Mouse (Mus musculus) adrenal gland, postnatal 25 days (tissue): Measurements from ENCODE around the gene Slc44a1. TPM values are rescaled to one million over a fixed set of nuclear protein-coding genes. Genes with fewer than 3 reads are reported as not detected.

Experiments
- DNase-seq: peaks from one replicate; pipeline ENCODE4 v3.0.0; 2021; ENCODE audit warnings: mixed read lengths
- long read RNA-seq: library from polyadenylated mRNA; stranded (forward); transcript quantifications from one replicate; pipeline ENCODE4 v2.0.0, GENCODE M21; 2021
- total RNA-seq: library from RNA; stranded (reverse); gene quantifications from 2 replicates; pipeline ENCODE4 v1.2.3, GENCODE M21; 2021

Slc44a1 gene
- total RNA-seq: 94.9 and 113 TPM in 2 replicates
- long read RNA-seq, full-length matches to known transcripts: 112 of 140 reads
- long read RNA-seq, partial matches to known transcripts: 21 of 140 reads
- long read RNA-seq, other reads (novel, unspliced or antisense): 7 of 140 reads

- peak; percentile 93 for DNase-seq
Measured at GRCm38 (mm10) chr4:53440010-53440815, at the start of gene Slc44a1. TSS of gene Slc44a1 (plus strand) at chr4:53440413.

- DNase-seq: peak; percentile 35
Measured at GRCm38 (mm10) chr4:53395002-53395401, 45.2 kb upstream of the Slc44a1 start.

GRCm38 (mm10) chr4:53396623-53397192 is 43.5 kb upstream of the Slc44a1 start:
- no peak for DNase-seq

GRCm38 (mm10) chr4:53397280-53398117 is 42.7 kb upstream of the Slc44a1 start:
- no peak for DNase-seq

GRCm38 (mm10) chr4:53398561-53398960 is 41.7 kb upstream of the Slc44a1 start:
- no peak for DNase-seq

GRCm38 (mm10) chr4:53399428-53399827 is 40.8 kb upstream of the Slc44a1 start:
- no peak for DNase-seq

GRCm38 (mm10) chr4:53403386-53403785 is 36.8 kb upstream of the Slc44a1 start:
- no peak for DNase-seq

GRCm38 (mm10) chr4:53404431-53404925 is 35.7 kb upstream of the Slc44a1 start:
- DNase-seq: no peak

GRCm38 (mm10) chr4:53406866-53407265 is 33.3 kb upstream of the Slc44a1 start:
- DNase-seq: no peak

- no peak for DNase-seq
Measured at GRCm38 (mm10) chr4:53408821-53409220, 31.4 kb upstream of the Slc44a1 start.

GRCm38 (mm10) chr4:53409526-53410085 is 30.6 kb upstream of the Slc44a1 start:
- no peak for DNase-seq

GRCm38 (mm10) chr4:53410752-53411151 is 29.5 kb upstream of the Slc44a1 start:
- no peak for DNase-seq

- DNase-seq: no peak
Measured at GRCm38 (mm10) chr4:53411958-53412870, 28.0 kb upstream of the Slc44a1 start.

GRCm38 (mm10) chr4:53412991-53413390 is 27.2 kb upstream of the Slc44a1 start:
- no peak for DNase-seq

GRCm38 (mm10) chr4:53414031-53414797 is 26.0 kb upstream of the Slc44a1 start:
- DNase-seq: no peak

GRCm38 (mm10) chr4:53415873-53416637 is 24.2 kb upstream of the Slc44a1 start:
- peak; percentile 23 for DNase-seq

- no peak for DNase-seq
Measured at GRCm38 (mm10) chr4:53416928-53417327, 23.3 kb upstream of the Slc44a1 start.

- no peak for DNase-seq
Measured at GRCm38 (mm10) chr4:53422799-53423198, 17.4 kb upstream of the Slc44a1 start.

GRCm38 (mm10) chr4:53427120-53427519 is 13.1 kb upstream of the Slc44a1 start:
- no peak for DNase-seq
